Mouse (Mus musculus) heart, postnatal 0 days (tissue): Measurements from ENCODE around the gene Fam168b.

ENCODE experiments used
- CTCF ChIP-seq: IDR thresholded peaks from 2 replicates; pipeline ENCODE4 v1.5.1; 2016; ENCODE audit warnings: antibody characterized with exemption, control low read depth, low read depth
- EP300 ChIP-seq: IDR thresholded peaks from 2 replicates; pipeline ENCODE4 v1.6.1; 2016; ENCODE audit warnings: antibody characterized with exemption, low read depth

DNA sequence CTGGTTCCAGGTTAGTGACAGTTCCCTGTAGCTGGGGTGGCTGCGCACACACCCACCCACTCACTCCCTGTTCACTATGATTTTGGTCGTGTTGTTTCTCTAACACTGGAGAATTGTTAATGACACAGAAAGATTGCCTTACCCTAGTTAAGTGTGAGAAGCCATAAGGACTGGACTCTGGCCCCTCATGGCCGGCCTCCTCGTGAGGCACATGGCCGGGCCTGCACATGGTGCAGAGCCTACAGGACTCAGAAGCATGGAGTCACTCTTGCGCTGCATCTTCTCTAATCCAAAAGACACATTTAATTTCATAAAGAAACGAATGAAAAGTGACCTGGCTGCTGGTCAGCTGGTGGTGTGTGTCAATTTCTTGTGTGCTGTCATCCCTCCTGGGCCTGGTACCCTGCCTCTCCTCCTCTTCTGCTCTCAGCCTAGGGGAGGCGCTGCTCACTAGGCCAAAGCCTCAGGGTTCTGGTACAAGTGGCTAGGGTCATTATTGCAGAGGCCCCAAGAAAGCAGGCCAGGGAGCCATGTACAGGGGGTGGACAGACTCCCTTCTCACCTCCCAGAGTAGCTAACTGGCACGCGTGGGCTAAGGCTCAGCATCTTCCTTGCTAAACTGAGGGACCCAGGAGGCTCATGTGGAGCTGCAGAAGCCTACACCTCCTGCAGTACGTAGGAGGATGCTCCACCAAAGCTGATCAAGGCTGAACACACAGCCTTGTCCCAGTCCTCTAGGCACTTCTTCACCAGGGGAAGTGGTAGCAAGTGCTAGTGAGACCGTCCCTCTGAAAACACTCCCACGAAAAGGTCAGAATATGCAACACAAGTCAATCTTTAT, 30.2 kb downstream of the Fam168b start:
- TF ChIP-seq EP300, result no peak
- peak; percentile 19; the same call in 1 of the 2 replicates for TF ChIP-seq CTCF
